8 mouse cellular contexts compared by ENCODE assay signal in genomic region chr1:183388426-183389406, GRCm38 (mm10). TPM values are rescaled to one million over a fixed set of nuclear protein-coding genes. Genes with fewer than 3 reads are reported as not detected.
A peak's percentile ranks its signal among the peaks of the same experiment; 100 is the strongest.
DNase-seq lines count a peak whose midpoint lies in the region; ATAC-seq lines count a peak whose summit lies in the region.

TSS of gene Taf1a (plus strand) at chr1:183388981.

- peak; percentile 97 for DNase-seq in NIH3T3 (ENCODE audit: low read depth)
- DNase-seq in cerebellum, postnatal 10 days = peak; percentile 95 to 97
- peak; percentile 91 to 92 for DNase-seq in frontal cortex, postnatal 10 days (ENCODE audit: low spot score in 2 of 2)
- DNase-seq in layer of hippocampus, postnatal 14 days (ENCODE audit: low spot score in 2 of 2) = peak; percentile 88 to 95
- peak; percentile 90 for DNase-seq in lung, postnatal 14 days
- DNase-seq in retina, adult 2 months (ENCODE audit: low read depth, low spot score) = peak; percentile 92
- peak; percentile 89 to 94 for DNase-seq in thymus, postnatal 36 days

- H3K9ac ChIP-seq in hindbrain, embryonic 12.5 days = peak within 1 kb of the TSS; percentile 53

- H3K36me3 ChIP-seq in hindbrain, embryonic 12.5 days = peaks cover 10% of the 10 kb centered on the region

- no peaks in the 10 kb centered on the region for H3K9me3 ChIP-seq in hindbrain, embryonic 12.5 days (replicated peaks)

- peaks cover 22% of the 10 kb centered on the region for H3K27me3 ChIP-seq in hindbrain, embryonic 12.5 days

- H3K4me2 ChIP-seq in hindbrain, embryonic 12.5 days (replicated peaks) = peak within 1 kb of the TSS; percentile 85

- H3K4me3 ChIP-seq in hindbrain, embryonic 12.5 days = peak within 1 kb of the TSS; percentile 77

- H3K27ac ChIP-seq in hindbrain, embryonic 12.5 days = peak within 1 kb of the TSS; percentile 58

- ATAC-seq in hindbrain, embryonic 12.5 days (ENCODE audit: low FRiP score) = peak; percentile 100

- 6% methylated on average over 44 of the region's 44 CpGs for WGBS in hindbrain, embryonic 12.5 days

- H3K4me1 ChIP-seq in hindbrain, embryonic 12.5 days = peaks cover 10% of the 10 kb centered on the region

RNA-seq across cellular contexts. Expression of gene Taf1a, which starts in this region (rescaled TPM):
- 19.8 and 20.6 TPM in 2 replicates for polyA plus RNA-seq in hindbrain, embryonic 12.5 days (2016; fragmentation: Nextera tagmentation; extraction: Ambion mirVana)
- 10 to 100 TPM; 14.2 to 15.6 TPM for total RNA-seq in layer of hippocampus, postnatal 14 days (2021)

Comparison
In these comparisons a context has a peak if more than half of its experiments do, and no peak if none do; other contexts are left out.
1. Peak in every context shown above with its lines: DNase-seq, ATAC-seq, H3K4me3 ChIP-seq and H3K27ac ChIP-seq.